Comparison of ENCODE assay signal across 8 mouse cellular contexts in genomic region chr19:8569453-8569863, GRCm38 (mm10). TPM values are rescaled to one million over a fixed set of nuclear protein-coding genes. Genes with fewer than 3 reads are reported as not detected.
DNase-seq lines count a peak whose midpoint lies in the region; ATAC-seq lines count a peak whose summit lies in the region.

No protein-coding gene starts in this region.

- no peaks in the 10 kb centered on the region for H3K9me3 ChIP-seq in forebrain, embryonic 12.5 days
- H3K9me3 ChIP-seq in intestine, embryonic 15.5 days: no peaks in the 10 kb centered on the region
- H3K9me3 ChIP-seq in liver, embryonic 15.5 days (replicated peaks): no peaks in the 10 kb centered on the region

- peak overlapping the region; percentile 30 for H3K9ac ChIP-seq in forebrain, embryonic 12.5 days
- H3K9ac ChIP-seq in intestine, embryonic 15.5 days: no peak overlapping the region
- no peak overlapping the region for H3K9ac ChIP-seq in liver, embryonic 15.5 days

- peak; percentile 19 to 46 for DNase-seq in cerebellum, postnatal 25 days
- DNase-seq in cerebellum, adult 11 months: no peak
- DNase-seq in ES-CJ7 (ENCODE audit: low read depth, low spot score): peak; percentile 56
- peak; percentile 58 for DNase-seq in right cerebral cortex, postnatal 4 days
- DNase-seq in adrenal gland, postnatal 4 days (ENCODE audit: low spot score in 2 of 2): no peak

- H3K4me1 ChIP-seq in forebrain, embryonic 12.5 days: peaks cover 9% of the 10 kb centered on the region
- H3K4me1 ChIP-seq in intestine, embryonic 15.5 days (replicated peaks): no peaks in the 10 kb centered on the region
- H3K4me1 ChIP-seq in liver, embryonic 15.5 days (replicated peaks): peaks cover 2% of the 10 kb centered on the region; the same call in 1 of the 2 replicates

- peak overlapping the region; percentile 19 for H3K4me3 ChIP-seq in forebrain, embryonic 12.5 days (replicated peaks)
- H3K4me3 ChIP-seq in intestine, embryonic 15.5 days (replicated peaks): peak overlapping the region; percentile 14
- H3K4me3 ChIP-seq in liver, embryonic 15.5 days (replicated peaks): no peak overlapping the region

- ATAC-seq in forebrain, embryonic 12.5 days (ENCODE audit: low FRiP score): 0 out of 2 replicates have a peak, but pooled peaks have one; percentile 23
- peak; percentile 41 for ATAC-seq in intestine, embryonic 15.5 days
- ATAC-seq in liver, embryonic 15.5 days (ENCODE audit: insufficient read depth): no peak

- H3K4me2 ChIP-seq in forebrain, embryonic 12.5 days: peak overlapping the region; percentile 53
- H3K4me2 ChIP-seq in intestine, embryonic 15.5 days (replicated peaks): peak overlapping the region; percentile 60
- H3K4me2 ChIP-seq in liver, embryonic 15.5 days: peak overlapping the region; percentile 33

- H3K27me3 ChIP-seq in forebrain, embryonic 12.5 days: 0 out of 2 replicates have a peak, but pooled peaks cover 4% of the 10 kb centered on the region
- no peaks in the 10 kb centered on the region for H3K27me3 ChIP-seq in intestine, embryonic 15.5 days (replicated peaks)
- no peaks in the 10 kb centered on the region for H3K27me3 ChIP-seq in liver, embryonic 15.5 days

- H3K27ac ChIP-seq in forebrain, embryonic 12.5 days: no peak overlapping the region
- H3K27ac ChIP-seq in intestine, embryonic 15.5 days: no peak overlapping the region
- H3K27ac ChIP-seq in liver, embryonic 15.5 days (replicated peaks): no peak overlapping the region

- 5% methylated on average over 14 of the region's 14 CpGs for WGBS in forebrain, embryonic 12.5 days
- 7% methylated on average over 14 of the region's 14 CpGs for WGBS in intestine, embryonic 15.5 days
- 11% methylated on average over 14 of the region's 14 CpGs for WGBS in liver, embryonic 15.5 days (ENCODE audit: insufficient replicate concordance)

- H3K36me3 ChIP-seq in forebrain, embryonic 12.5 days (replicated peaks): no peaks in the 10 kb centered on the region
- H3K36me3 ChIP-seq in intestine, embryonic 15.5 days: no peaks in the 10 kb centered on the region
- H3K36me3 ChIP-seq in liver, embryonic 15.5 days (replicated peaks): no peaks in the 10 kb centered on the region

RNA-seq across cellular contexts. Expression of gene Slc22a8, which starts 21.6 kb away (rescaled TPM):
- 0.28 and 0.40 TPM in 2 replicates for polyA plus RNA-seq in forebrain, embryonic 12.5 days (2016; fragmentation: Nextera tagmentation; extraction: Ambion mirVana)
- 0.05 TPM in 1 of 2 replicates, not detected in the other for polyA plus RNA-seq in intestine, embryonic 15.5 days (2015; fragmentation: Nextera tagmentation; extraction: Ambion mirVana)
- 2.1 and 2.3 TPM in 2 replicates for polyA plus RNA-seq in liver, embryonic 15.5 days (2015; fragmentation: Nextera tagmentation; extraction: Ambion mirVana)
- 10 to 100 TPM in 1 of 2 experiments, under 1 TPM in 1; 0.87 to 12.2 TPM for total RNA-seq in adrenal gland, postnatal 4 days (2021)

RNA-seq across cellular contexts. Expression of gene Slc22a6, which starts 48.4 kb away (rescaled TPM):
- polyA plus RNA-seq in forebrain, embryonic 12.5 days (2016; fragmentation: Nextera tagmentation; extraction: Ambion mirVana): 0.70 and 0.87 TPM in 2 replicates
- polyA plus RNA-seq in intestine, embryonic 15.5 days (2015; fragmentation: Nextera tagmentation; extraction: Ambion mirVana): 0.05 TPM in 1 of 2 replicates, not detected in the other
- 0.02 TPM in 1 of 2 replicates, not detected in the other for polyA plus RNA-seq in liver, embryonic 15.5 days (2015; fragmentation: Nextera tagmentation; extraction: Ambion mirVana)
- total RNA-seq in adrenal gland, postnatal 4 days (2021): 1 to 10 TPM in 1 of 2 experiments, under 1 TPM in 1; 0.20 to 7.5 TPM

Comparison
In these comparisons a context has a peak if more than half of its experiments do, and no peak if none do; other contexts are left out.
1. DNase-seq: peak in cerebellum, postnatal 25 days (2 of 2), ES-CJ7 (single experiment) and right cerebral cortex, postnatal 4 days (single experiment); none in cerebellum, adult 11 months (single experiment) and adrenal gland, postnatal 4 days (0 of 2).
2. Peak in every context shown above with its lines, with median percentiles within 50 percentile points of each other: H3K4me2 ChIP-seq.